Mouse (Mus musculus) liver, postnatal 0 days (tissue): Measurements from ENCODE around the gene Trim61. TPM values are rescaled to one million over a fixed set of nuclear protein-coding genes. Genes with fewer than 3 reads are reported as not detected.

Experiments
- ATAC-seq: fragments of 200-750 bp; cut with Nextera tagmentation; 2 replicates; pipeline ENCODE4 v1.8.0; 2017; ENCODE audit warnings: mild to moderate bottlenecking, moderate library complexity
- DNase-seq: peaks from one replicate; pipeline ENCODE4 v3.0.0-alpha.2; 2016
- H3K27ac ChIP-seq: fragments of 300-500 bp; sonication (generic); 2 replicates; pipeline ENCODE4 v1.5.1; 2014; ENCODE audit warnings: antibody characterized with exemption, moderate library complexity, mild to moderate bottlenecking, low read depth
- H3K27me3 ChIP-seq: fragments of 300-500 bp; sonication (generic); 2 replicates; pipeline ENCODE4 v1.6.1; 2014; ENCODE audit warnings: low read length, control low read depth, mixed read lengths; ENCODE audit not compliant: insufficient read depth
- H3K36me3 ChIP-seq: fragments of 300-500 bp; sonication (generic); replicated peaks from 2 replicates; pipeline ENCODE4 v1.6.1; 2014; ENCODE audit warnings: mild to moderate bottlenecking, control low read depth, low read length, moderate library complexity, mixed read lengths; ENCODE audit not compliant: insufficient read depth
- H3K4me1 ChIP-seq: fragments of 300-500 bp; sonication (generic); 2 replicates; pipeline ENCODE4 v1.6.1; 2014; ENCODE audit warnings: antibody characterized with exemption, mild to moderate bottlenecking, control low read depth; ENCODE audit not compliant: insufficient read depth
- H3K4me2 ChIP-seq: fragments of 300-500 bp; sonication (generic); 2 replicates; pipeline ENCODE4 v1.6.1; 2014; ENCODE audit warnings: low read depth, mild to moderate bottlenecking, low read length, moderate library complexity, mixed read lengths
- H3K4me3 ChIP-seq: fragments of 300-500 bp; sonication (generic); 2 replicates; pipeline ENCODE4 v1.5.1; 2014; ENCODE audit warnings: low read depth, low read length
- H3K9ac ChIP-seq: fragments of 300-500 bp; sonication (generic); replicated peaks from 2 replicates; pipeline ENCODE4 v1.6.1; 2014; ENCODE audit warnings: mild to moderate bottlenecking, moderate library complexity
- H3K9me3 ChIP-seq: fragments of 300-500 bp; sonication (generic); 2 replicates; pipeline ENCODE4 v1.6.1; 2016; ENCODE audit warnings: mild to moderate bottlenecking, control low read depth, low read length, mixed read lengths
- CTCF ChIP-seq: sonication (generic); IDR thresholded peaks from 2 replicates; pipeline ENCODE4 v1.5.1; 2016; ENCODE audit warnings: antibody characterized with exemption, low read depth
- EP300 ChIP-seq: IDR thresholded peaks from 2 replicates; pipeline ENCODE4 v1.6.1; 2016; ENCODE audit warnings: antibody characterized with exemption, low read depth, mild to moderate bottlenecking
- WGBS: fragments of 180-500 bp; shearing (Covaris S2); extraction: QIAGEN DNeasy Blood & Tissue Kit; methylation state at CpG from one replicate; pipeline ENCODE4 v1.1.7; 2014; ENCODE audit not compliant: insufficient replicate concordance; 5-methylcytosine and 5-hydroxymethylcytosine counted together
- polyA plus RNA-seq: library from polyadenylated mRNA; unstranded; fragments of >200 nt; fragmentation: Nextera tagmentation; extraction: Ambion mirVana; gene quantifications from 2 replicates; pipeline ENCODE4 v1.2.1, GENCODE M21; 2015

Trim61 gene
- polyA plus RNA-seq: not detected in 2 replicates

- 77% methylated on average over 8 of the region's 8 CpGs for WGBS
- no peak within 1 kb of the TSS for H3K27ac ChIP-seq
- H3K4me3 ChIP-seq: no peak within 1 kb of the TSS
- DNase-seq (no peak), ATAC-seq (no peak)
- H3K9me3 ChIP-seq: no peaks in the 10 kb centered on the region
- H3K36me3 ChIP-seq: no peaks in the 10 kb centered on the region
- no peak within 1 kb of the TSS for H3K9ac ChIP-seq
- H3K4me1 ChIP-seq: no peaks in the 10 kb centered on the region
- no peak within 1 kb of the TSS for H3K4me2 ChIP-seq
- no peaks in the 10 kb centered on the region for H3K27me3 ChIP-seq
- no peak for TF ChIP-seq EP300
- TF ChIP-seq CTCF: no peak
Measured at GRCm38 (mm10) chr8:65018423-65018822, at the start of gene Trim61, which contains the start of gene Trim60. Gene Trim61 (minus strand): TSS chr8:65018523. Gene Trim60 (minus strand): TSS chr8:65018584.

GRCm38 (mm10) chr8:65067694-65068472 lies 49.6 kb upstream of the Trim61 start:
- H3K4me1 ChIP-seq: no peaks in the 10 kb centered on the region
- no peak overlapping the region for H3K4me2 ChIP-seq
- H3K9ac ChIP-seq: no peak overlapping the region
- no peaks in the 10 kb centered on the region for H3K9me3 ChIP-seq
- H3K27me3 ChIP-seq: no peaks in the 10 kb centered on the region
- no peaks in the 10 kb centered on the region for H3K36me3 ChIP-seq
- no peak for ATAC-seq
- no peak overlapping the region for H3K4me3 ChIP-seq
- H3K27ac ChIP-seq: no peak overlapping the region
- no peak for DNase-seq
- WGBS: 51% methylated on average over 10 of the region's 10 CpGs
- no peak for TF ChIP-seq EP300
- TF ChIP-seq CTCF: no peak

GRCm38 (mm10) chr8:65067031-65067430 lies 48.7 kb upstream of the Trim61 start:
- Histone ChIP-seq H3K9ac (no peak overlapping the region), H3K36me3 (no peaks in the 10 kb centered on the region), H3K4me1 (no peaks in the 10 kb centered on the region), H3K9me3 (no peaks in the 10 kb centered on the region), H3K4me2 (no peak overlapping the region), H3K4me3 (no peak overlapping the region), H3K27ac (no peak overlapping the region), H3K27me3 (no peaks in the 10 kb centered on the region)
- ATAC-seq (no peak), DNase-seq (no peak)
- no peak for TF ChIP-seq EP300
- no peak for TF ChIP-seq CTCF
- WGBS: 83% methylated on average over 4 of the region's 4 CpGs

- Histone ChIP-seq H3K27me3 (no peaks in the 10 kb centered on the region), H3K9ac (no peak overlapping the region), H3K36me3 (no peaks in the 10 kb centered on the region), H3K9me3 (no peaks in the 10 kb centered on the region), H3K27ac (no peak overlapping the region), H3K4me2 (no peak overlapping the region), H3K4me3 (no peak overlapping the region), H3K4me1 (no peaks in the 10 kb centered on the region)
- TF ChIP-seq EP300: no peak
- no peak for TF ChIP-seq CTCF
- ATAC-seq: no peak
- no peak for DNase-seq
- WGBS: 86% methylated on average over 3 of the region's 3 CpGs
Measured at GRCm38 (mm10) chr8:65065622-65066021, 47.3 kb upstream of the Trim61 start.

GRCm38 (mm10) chr8:65064071-65064470 lies 45.7 kb upstream of the Trim61 start:
- no peak overlapping the region for H3K4me2 ChIP-seq
- no peak for ATAC-seq
- H3K27me3 ChIP-seq: no peaks in the 10 kb centered on the region
- no peak for DNase-seq
- no peak overlapping the region for H3K4me3 ChIP-seq
- no peak overlapping the region for H3K27ac ChIP-seq
- 51% methylated on average over 2 of the region's 2 CpGs for WGBS
- no peaks in the 10 kb centered on the region for H3K4me1 ChIP-seq
- H3K9ac ChIP-seq: no peak overlapping the region
- no peak for TF ChIP-seq CTCF
- TF ChIP-seq EP300: no peak
- H3K36me3 ChIP-seq: no peaks in the 10 kb centered on the region
- H3K9me3 ChIP-seq: no peaks in the 10 kb centered on the region

- no peaks in the 10 kb centered on the region for H3K4me1 ChIP-seq
- no peaks in the 10 kb centered on the region for H3K9me3 ChIP-seq
- WGBS: 70% methylated on average over 4 of the region's 4 CpGs
- no peak overlapping the region for H3K9ac ChIP-seq
- ATAC-seq (no peak), DNase-seq (no peak)
- no peaks in the 10 kb centered on the region for H3K27me3 ChIP-seq
- H3K36me3 ChIP-seq: no peaks in the 10 kb centered on the region
- H3K27ac ChIP-seq: no peak overlapping the region
- no peak for TF ChIP-seq CTCF
- no peak for TF ChIP-seq EP300
- H3K4me3 ChIP-seq: no peak overlapping the region
- H3K4me2 ChIP-seq: no peak overlapping the region
Measured at GRCm38 (mm10) chr8:65062195-65062594, 43.9 kb upstream of the Trim61 start.
